Comparison of ENCODE assay signal across 11 mouse cellular contexts in genomic region chr4:140883852-140884251, GRCm38 (mm10). TPM values are rescaled to one million over a fixed set of nuclear protein-coding genes. Genes with fewer than 3 reads are reported as not detected.
A peak's percentile ranks its signal among the peaks of the same experiment; 100 is the strongest.
DNase-seq lines count a peak whose midpoint lies in the region; ATAC-seq and TF ChIP-seq lines count a peak whose summit lies in the region.
"Had no signal": no experiment of that assay in that cellular context is flagged by ENCODE, and none has a peak within 500 bp of the region (broad histone marks: within the 10 kb centered on the region; RNA-seq: fewer than 3 reads in every experiment).

No protein-coding gene starts in this region.

- no peak overlapping the region for H3K9ac ChIP-seq in intestine, embryonic 14.5 days (ENCODE audit: low read length)
- H3K9ac ChIP-seq in intestine, postnatal 0 days (ENCODE audit: low read depth, low read length), result no peak overlapping the region
- no peak overlapping the region for H3K9ac ChIP-seq in intestine, embryonic 15.5 days
- H3K9ac ChIP-seq: hindbrain, embryonic 12.5 days; liver, embryonic 13.5 days had no signal

- no peak overlapping the region for H3K4me2 ChIP-seq in intestine, embryonic 14.5 days (ENCODE audit: low read length)
- no peak overlapping the region for H3K4me2 ChIP-seq in intestine, postnatal 0 days (replicated peaks; ENCODE audit: low read depth)
- H3K4me2 ChIP-seq in intestine, embryonic 15.5 days (replicated peaks), result no peak overlapping the region
- H3K4me2 ChIP-seq: hindbrain, embryonic 12.5 days; liver, embryonic 13.5 days had no signal

- TF ChIP-seq POLR2A in thymus, adult 2 months (IDR thresholded peaks at IDR 0.05; ENCODE audit: control insufficient read depth, extremely low read depth, insufficient read depth, low read length, poor library complexity), result no peak

- peaks cover 6% of the 10 kb centered on the region; the same call in 1 of the 2 replicates for H3K9me3 ChIP-seq in intestine, embryonic 14.5 days (ENCODE audit: control insufficient read depth, low read length)
- H3K9me3 ChIP-seq in intestine, postnatal 0 days (ENCODE audit: control insufficient read depth), result no peaks in the 10 kb centered on the region
- H3K9me3 ChIP-seq in intestine, embryonic 15.5 days, result no peaks in the 10 kb centered on the region

- peak; percentile 60 for ATAC-seq in intestine, embryonic 14.5 days (replicated peaks; ENCODE audit: low FRiP score, low TSS enrichment, low read depth)
- no peak for ATAC-seq in intestine, postnatal 0 days
- ATAC-seq in intestine, embryonic 15.5 days, result peak; percentile 76

- WGBS in intestine, embryonic 14.5 days, result 7% methylated on average over 4 of the region's 4 CpGs
- WGBS in intestine, postnatal 0 days, result 26% methylated on average over 4 of the region's 4 CpGs
- whole genome bisulfite sequencing in intestine, embryonic 15.5 days, result 20% methylated on average over 4 of the region's 4 CpGs
- WGBS in thymus, adult 2 months, result 81% methylated on average over 4 of the region's 4 CpGs

- no peaks in the 10 kb centered on the region for H3K4me1 ChIP-seq in intestine, embryonic 14.5 days (replicated peaks; ENCODE audit: control insufficient read depth, insufficient read depth, low read length)
- 0 out of 2 replicates have a peak, but pooled peaks cover 2% of the 10 kb centered on the region for H3K4me1 ChIP-seq in intestine, postnatal 0 days (replicated peaks; ENCODE audit: control insufficient read depth, insufficient read depth, low read length)
- H3K4me1 ChIP-seq in intestine, embryonic 15.5 days (replicated peaks), result peaks cover 9% of the 10 kb centered on the region; the same call in 1 of the 2 replicates
- no peaks in the 10 kb centered on the region for H3K4me1 ChIP-seq in thymus, adult 2 months (replicated peaks; ENCODE audit: control insufficient read depth, insufficient read depth, low read length)
- H3K4me1 ChIP-seq: hindbrain, embryonic 12.5 days; liver, embryonic 13.5 days had no signal

- no peak overlapping the region for H3K4me3 ChIP-seq in intestine, embryonic 14.5 days (ENCODE audit: low read depth, low read length)
- no peak overlapping the region for H3K4me3 ChIP-seq in intestine, postnatal 0 days (ENCODE audit: low read depth, low read length)
- no peak overlapping the region for H3K4me3 ChIP-seq in intestine, embryonic 15.5 days (replicated peaks)
- no peak overlapping the region for H3K4me3 ChIP-seq in thymus, adult 2 months (ENCODE audit: control insufficient read depth, insufficient read depth, low read length)
- H3K4me3 ChIP-seq: hindbrain, embryonic 12.5 days; liver, embryonic 13.5 days had no signal

- TF ChIP-seq CTCF in intestine, postnatal 0 days (IDR thresholded peaks at IDR 0.05; ENCODE audit: low read depth), result no peak
- TF ChIP-seq CTCF in thymus, adult 2 months (IDR thresholded peaks at IDR 0.05; ENCODE audit: borderline replicate concordance, control insufficient read depth, extremely low read depth, insufficient read depth, low read length, poor library complexity), result no peak

- H3K36me3 ChIP-seq in intestine, embryonic 14.5 days (ENCODE audit: control insufficient read depth, insufficient read depth, low read length), result no peaks in the 10 kb centered on the region
- H3K36me3 ChIP-seq in intestine, postnatal 0 days (ENCODE audit: control insufficient read depth, insufficient read depth), result no peaks in the 10 kb centered on the region
- H3K36me3 ChIP-seq in intestine, embryonic 15.5 days, result no peaks in the 10 kb centered on the region
- H3K36me3 ChIP-seq in thymus, adult 2 months (ENCODE audit: control insufficient read depth, insufficient read depth, low read length), result no peaks in the 10 kb centered on the region
- H3K36me3 ChIP-seq: hindbrain, embryonic 12.5 days; liver, embryonic 13.5 days had no signal

- no peaks in the 10 kb centered on the region for H3K27me3 ChIP-seq in intestine, embryonic 14.5 days (replicated peaks; ENCODE audit: control insufficient read depth, insufficient read depth, low read length)
- H3K27me3 ChIP-seq in intestine, postnatal 0 days (replicated peaks; ENCODE audit: control insufficient read depth, insufficient read depth, low read length), result no peaks in the 10 kb centered on the region
- H3K27me3 ChIP-seq in intestine, embryonic 15.5 days (replicated peaks), result no peaks in the 10 kb centered on the region
- H3K27me3 ChIP-seq in thymus, adult 2 months (ENCODE audit: control insufficient read depth, insufficient read depth, low read length), result no peaks in the 10 kb centered on the region
- H3K27me3 ChIP-seq: hindbrain, embryonic 12.5 days had no signal

- DNase-seq in intestine, embryonic 14.5 days (ENCODE audit: low spot score), result peak; percentile 66
- peak; percentile 54 for DNase-seq in 3134 (ENCODE audit: extremely low read depth, insufficient read length, low spot score)
- peak; percentile 42 for DNase-seq in brain, adult 2 months (ENCODE audit: low read depth, low spot score)
- no peak for DNase-seq in cerebellum, adult 11-12 months
- no peak for DNase-seq in thymus, adult 2 months
- DNase-seq: cerebellum, adult 9-10 months; liver, embryonic 13.5 days had no signal

- peak overlapping the region; percentile 30; the same call in 1 of the 2 replicates for H3K27ac ChIP-seq in intestine, embryonic 14.5 days (ENCODE audit: low read depth)
- no peak overlapping the region for H3K27ac ChIP-seq in intestine, postnatal 0 days (ENCODE audit: low read depth, low read length)
- 0 out of 2 replicates have a peak overlapping the region, but pooled peaks have one; percentile 14 for H3K27ac ChIP-seq in intestine, embryonic 15.5 days
- no peak overlapping the region for H3K27ac ChIP-seq in thymus, adult 2 months (ENCODE audit: control insufficient read depth, insufficient read depth, low read length)
- H3K27ac ChIP-seq: hindbrain, embryonic 12.5 days; liver, embryonic 13.5 days; macrophage had no signal

RNA-seq across cellular contexts. Expression of gene Padi2, which starts 22.3 kb away (rescaled TPM):
- polyA plus RNA-seq in intestine, embryonic 14.5 days (2014; fragmentation: Nextera tagmentation; extraction: Ambion mirVana), result 1.9 and 2.5 TPM in 2 replicates
- polyA plus RNA-seq in intestine, postnatal 0 days (2015; fragmentation: Nextera tagmentation; extraction: Ambion mirVana), result 1.1 and 1.2 TPM in 2 replicates
- 3.1 and 3.8 TPM in 2 replicates for polyA plus RNA-seq in intestine, embryonic 15.5 days (2015; fragmentation: Nextera tagmentation; extraction: Ambion mirVana)
- 19.5 and 21.9 TPM in 2 replicates for polyA plus RNA-seq in thymus, adult 2 months (2012; rRNA removed)

RNA-seq across cellular contexts. Expression of gene Padi1, which starts 38.3 kb away (rescaled TPM):
- polyA plus RNA-seq in intestine, embryonic 14.5 days (2014; fragmentation: Nextera tagmentation; extraction: Ambion mirVana), result 0.16 TPM in 1 of 2 replicates, not detected in the other
- 0.37 and 0.47 TPM in 2 replicates for polyA plus RNA-seq in intestine, postnatal 0 days (2015; fragmentation: Nextera tagmentation; extraction: Ambion mirVana)
- 0.19 and 0.32 TPM in 2 replicates for polyA plus RNA-seq in intestine, embryonic 15.5 days (2015; fragmentation: Nextera tagmentation; extraction: Ambion mirVana)
- 0.85 and 0.89 TPM in 2 replicates for polyA plus RNA-seq in thymus, adult 2 months (2012; rRNA removed)
- polyA plus RNA-seq: macrophage had no signal

Comparison
In these comparisons a context has a peak if more than half of its experiments do, and no peak if none do; other contexts are left out.
1. H3K27ac ChIP-seq: peak in intestine, embryonic 14.5 days (single experiment) and intestine, embryonic 15.5 days (single experiment); none in intestine, postnatal 0 days (single experiment) and thymus, adult 2 months (single experiment).
2. DNase-seq: peak in intestine, embryonic 14.5 days (single experiment), 3134 (single experiment) and brain, adult 2 months (single experiment); none in cerebellum, adult 11-12 months (single experiment) and thymus, adult 2 months (single experiment).